Comparison of ENCODE assay signal across 8 mouse cellular contexts in the genomic region with DNA sequence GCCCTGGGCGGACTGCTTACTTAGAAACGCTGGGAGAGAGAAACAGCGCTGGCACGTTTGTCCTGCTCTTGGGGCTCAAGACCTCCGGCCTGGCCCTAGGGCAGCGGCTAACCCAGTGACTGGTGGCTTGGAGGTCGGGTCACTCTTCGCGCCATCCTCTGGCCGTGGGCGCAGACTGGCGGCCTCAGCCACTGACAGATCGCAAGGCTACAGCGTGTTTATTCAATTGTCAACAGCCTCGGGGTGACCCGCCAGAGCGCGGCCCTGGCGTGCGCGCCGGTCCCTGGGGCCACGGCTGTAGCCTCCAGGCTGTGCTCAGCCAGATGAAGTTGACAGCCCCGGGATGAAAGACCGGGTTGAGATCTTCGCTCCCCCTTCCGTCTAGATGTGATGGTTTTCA. TPM values are rescaled to one million over a fixed set of nuclear protein-coding genes. Genes with fewer than 3 reads are reported as not detected.
DNase-seq lines count a peak whose midpoint lies in the region; ATAC-seq and TF ChIP-seq lines count a peak whose summit lies in the region.

No protein-coding gene starts in this region.

- H3K9me3 ChIP-seq in intestine, embryonic 14.5 days (ENCODE audit: control insufficient read depth, low read length), result no peaks in the 10 kb centered on the region
- H3K9me3 ChIP-seq in intestine, postnatal 0 days (ENCODE audit: control insufficient read depth), result no peaks in the 10 kb centered on the region
- no peaks in the 10 kb centered on the region for H3K9me3 ChIP-seq in liver, postnatal 0 days (ENCODE audit: low read length)

- intact Hi-C loops in heart, postnatal 14 days (cut with DNase I), result loop anchor here (2.0 kb wide), 1 partner anchor 14 kb away; no protein-coding TSS in a partner anchor

- no peak for TF ChIP-seq CTCF in intestine, postnatal 0 days (IDR thresholded peaks at IDR 0.05; ENCODE audit: low read depth)
- no peak for TF ChIP-seq CTCF in liver, postnatal 0 days (IDR thresholded peaks at IDR 0.05; ENCODE audit: low read depth)

- WGBS in intestine, embryonic 14.5 days, result 2% methylated on average over 27 of the region's 27 CpGs
- under 1% methylated on average over 27 of the region's 27 CpGs for WGBS in intestine, postnatal 0 days
- WGBS in liver, postnatal 0 days (ENCODE audit: insufficient replicate concordance), result 2% methylated on average over 27 of the region's 27 CpGs

- no peaks in the 10 kb centered on the region for H3K36me3 ChIP-seq in intestine, embryonic 14.5 days (ENCODE audit: control insufficient read depth, insufficient read depth, low read length)
- H3K36me3 ChIP-seq in intestine, postnatal 0 days (ENCODE audit: control insufficient read depth, insufficient read depth), result no peaks in the 10 kb centered on the region; the same call in 1 of the 2 replicates
- H3K36me3 ChIP-seq in liver, postnatal 0 days (replicated peaks; ENCODE audit: insufficient read depth, low read length), result no peaks in the 10 kb centered on the region

- peak overlapping the region; percentile 38 for H3K4me2 ChIP-seq in intestine, embryonic 14.5 days (ENCODE audit: low read length)
- H3K4me2 ChIP-seq in intestine, postnatal 0 days (replicated peaks; ENCODE audit: low read depth), result no peak overlapping the region
- H3K4me2 ChIP-seq in liver, postnatal 0 days (ENCODE audit: low read depth, low read length), result peak overlapping the region; percentile 42; the same call in 1 of the 2 replicates

- H3K4me3 ChIP-seq in intestine, embryonic 14.5 days (ENCODE audit: low read depth, low read length), result 0 out of 2 replicates have a peak overlapping the region, but pooled peaks have one; percentile 4
- no peak overlapping the region; the same call in 1 of the 2 replicates for H3K4me3 ChIP-seq in intestine, postnatal 0 days (ENCODE audit: low read depth, low read length)
- H3K4me3 ChIP-seq in liver, postnatal 0 days (ENCODE audit: low read depth, low read length), result peak overlapping the region; percentile 23; the same call in 1 of the 2 replicates

- H3K27me3 ChIP-seq in intestine, embryonic 14.5 days (replicated peaks; ENCODE audit: control insufficient read depth, insufficient read depth, low read length), result peaks cover 88% of the 10 kb centered on the region
- H3K27me3 ChIP-seq in intestine, postnatal 0 days (replicated peaks; ENCODE audit: control insufficient read depth, insufficient read depth, low read length), result peaks cover 87% of the 10 kb centered on the region
- peaks cover 82% of the 10 kb centered on the region for H3K27me3 ChIP-seq in liver, postnatal 0 days (ENCODE audit: insufficient read depth, low read length)

- H3K27ac ChIP-seq in intestine, embryonic 14.5 days (ENCODE audit: low read depth), result no peak overlapping the region
- no peak overlapping the region for H3K27ac ChIP-seq in intestine, postnatal 0 days (ENCODE audit: low read depth, low read length)
- H3K27ac ChIP-seq in liver, postnatal 0 days (ENCODE audit: low read depth), result no peak overlapping the region

- no peak for ATAC-seq in intestine, embryonic 14.5 days (replicated peaks; ENCODE audit: low FRiP score, low TSS enrichment, low read depth)
- ATAC-seq in intestine, postnatal 0 days, result no peak
- no peak for ATAC-seq in liver, postnatal 0 days

- H3K4me1 ChIP-seq in intestine, embryonic 14.5 days (replicated peaks; ENCODE audit: control insufficient read depth, insufficient read depth, low read length), result 0 out of 2 replicates have a peak, but pooled peaks cover 4% of the 10 kb centered on the region
- no peaks in the 10 kb centered on the region for H3K4me1 ChIP-seq in intestine, postnatal 0 days (replicated peaks; ENCODE audit: control insufficient read depth, insufficient read depth, low read length)
- H3K4me1 ChIP-seq in liver, postnatal 0 days (ENCODE audit: insufficient read depth), result peaks cover 7% of the 10 kb centered on the region

- H3K9ac ChIP-seq in intestine, embryonic 14.5 days (ENCODE audit: low read length), result no peak overlapping the region
- H3K9ac ChIP-seq in intestine, postnatal 0 days (ENCODE audit: low read depth, low read length), result no peak overlapping the region
- no peak overlapping the region for H3K9ac ChIP-seq in liver, postnatal 0 days (replicated peaks)

- DNase-seq in intestine, embryonic 14.5 days (ENCODE audit: low spot score), result peak; percentile 75
- DNase-seq in embryo, embryonic 10.5 days (ENCODE audit: low spot score), result peak; percentile 71
- DNase-seq in heart, postnatal 14 days, result peak; percentile 33 to 34
- DNase-seq in liver, postnatal 0 days, result no peak
- DNase-seq in thymus, postnatal 0 days (ENCODE audit: low spot score), result no peak
- DNase-seq in urinary bladder, postnatal 14 days (ENCODE audit: low spot score), result no peak
- no peak for DNase-seq in ovary, postnatal 14 days (ENCODE audit: low spot score)

- no peak for TF ChIP-seq EP300 in liver, postnatal 0 days (IDR thresholded peaks at IDR 0.05; ENCODE audit: low read depth)

RNA-seq across cellular contexts. Expression of a gene that starts 3.4 kb away (rescaled TPM):
- polyA plus RNA-seq in intestine, embryonic 14.5 days (2014; fragmentation: Nextera tagmentation; extraction: Ambion mirVana), result 18.4 and 20.1 TPM in 2 replicates
- polyA plus RNA-seq in intestine, postnatal 0 days (2015; fragmentation: Nextera tagmentation; extraction: Ambion mirVana), result 3.9 TPM in 2 replicates
- total RNA-seq in heart, postnatal 14 days (2021), result 10 to 100 TPM; 13.0 to 13.8 TPM
- 0.86 and 1.1 TPM in 2 replicates for polyA plus RNA-seq in liver, postnatal 0 days (2015; fragmentation: Nextera tagmentation; extraction: Ambion mirVana)
- 0.17 and 0.20 TPM in 2 replicates for polyA plus RNA-seq in thymus, postnatal 0 days (2015; fragmentation: Nextera tagmentation; extraction: Ambion mirVana)

RNA-seq across cellular contexts. Expression of a gene that starts 31.1 kb away (rescaled TPM):
- polyA plus RNA-seq in intestine, embryonic 14.5 days (2014; fragmentation: Nextera tagmentation; extraction: Ambion mirVana), result not detected in 2 replicates
- polyA plus RNA-seq in intestine, postnatal 0 days (2015; fragmentation: Nextera tagmentation; extraction: Ambion mirVana), result not detected in 2 replicates
- not detected for total RNA-seq in heart, postnatal 14 days (2021)
- polyA plus RNA-seq in liver, postnatal 0 days (2015; fragmentation: Nextera tagmentation; extraction: Ambion mirVana), result not detected in 2 replicates
- not detected in 2 replicates for polyA plus RNA-seq in thymus, postnatal 0 days (2015; fragmentation: Nextera tagmentation; extraction: Ambion mirVana)

Comparison
In these comparisons a context has a peak if more than half of its experiments do, and no peak if none do; other contexts are left out.
1. DNase-seq: peak in intestine, embryonic 14.5 days (single experiment), embryo, embryonic 10.5 days (single experiment) and heart, postnatal 14 days (2 of 2); none in liver, postnatal 0 days (single experiment), thymus, postnatal 0 days (single experiment), urinary bladder, postnatal 14 days (single experiment) and ovary, postnatal 14 days (single experiment).